8 mouse cellular contexts compared by ENCODE assay signal in the genomic region with DNA sequence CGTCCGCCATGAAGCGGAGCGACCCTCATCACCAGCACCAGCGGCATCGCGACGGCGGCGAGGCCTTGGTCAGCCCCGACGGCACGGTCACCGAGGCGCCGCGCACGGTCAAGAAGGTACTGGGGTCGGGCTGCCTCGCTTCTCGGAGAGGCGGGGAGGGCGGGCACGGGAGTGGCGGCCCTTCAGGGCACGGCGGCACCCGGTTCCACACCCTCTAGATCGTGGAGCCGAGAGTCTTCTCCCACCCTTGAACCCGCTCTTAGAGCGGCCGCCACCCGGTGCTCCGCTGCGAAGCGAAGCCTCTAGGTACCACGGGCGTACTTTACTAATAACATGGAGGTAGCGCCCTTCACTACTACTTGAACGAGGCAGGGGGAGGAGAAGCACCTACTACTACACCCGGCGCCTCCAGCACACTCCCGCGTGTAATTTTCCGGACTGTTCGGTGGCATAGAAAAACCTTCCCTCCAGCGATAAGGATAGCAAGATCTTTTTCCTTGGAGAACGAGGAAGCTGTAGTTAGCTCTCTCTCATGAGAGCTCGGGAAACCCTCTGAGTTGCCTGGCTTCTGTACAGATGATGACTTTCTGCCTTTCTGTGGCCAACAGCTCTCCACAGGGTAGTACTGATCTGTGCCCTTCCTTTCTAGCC. TPM values are rescaled to one million over a fixed set of nuclear protein-coding genes. Genes with fewer than 3 reads are reported as not detected.
DNase-seq lines count a peak whose midpoint lies in the region; ATAC-seq lines count a peak whose summit lies in the region.

No protein-coding gene starts in this region.

- no peaks in the 10 kb centered on the region for H3K9me3 ChIP-seq in forebrain, embryonic 16.5 days (ENCODE audit: control insufficient read depth, low read length)
- no peaks in the 10 kb centered on the region for H3K9me3 ChIP-seq in intestine, embryonic 15.5 days
- no peaks in the 10 kb centered on the region for H3K9me3 ChIP-seq in liver, embryonic 16.5 days (replicated peaks; ENCODE audit: control insufficient read depth, low read length)
- H3K9me3 ChIP-seq in neural tube, embryonic 11.5 days (ENCODE audit: control insufficient read depth, low read length), result no peaks in the 10 kb centered on the region

- peak overlapping the region; percentile 62 for H3K4me2 ChIP-seq in forebrain, embryonic 16.5 days (ENCODE audit: low read length)
- peak overlapping the region; percentile 66 for H3K4me2 ChIP-seq in intestine, embryonic 15.5 days (replicated peaks)
- peak overlapping the region; percentile 99 for H3K4me2 ChIP-seq in liver, embryonic 16.5 days (ENCODE audit: low read depth, low read length)
- peak overlapping the region; percentile 69 for H3K4me2 ChIP-seq in neural tube, embryonic 11.5 days (ENCODE audit: low read depth)

- ATAC-seq in forebrain, embryonic 16.5 days, result peak; percentile 30
- peak; percentile 58 for ATAC-seq in intestine, embryonic 15.5 days
- peak; percentile 58 for ATAC-seq in liver, embryonic 16.5 days (ENCODE audit: low read depth)
- ATAC-seq in neural tube, embryonic 11.5 days (ENCODE audit: insufficient read depth, low FRiP score, low TSS enrichment), result no peak; the same call in none of the 2 replicates

- no peaks in the 10 kb centered on the region for H3K27me3 ChIP-seq in forebrain, embryonic 16.5 days (replicated peaks; ENCODE audit: control insufficient read depth, insufficient read depth, low read length)
- H3K27me3 ChIP-seq in intestine, embryonic 15.5 days (replicated peaks), result no peaks in the 10 kb centered on the region
- H3K27me3 ChIP-seq in liver, embryonic 16.5 days (ENCODE audit: control insufficient read depth, insufficient read depth, low read depth, low read length), result no peaks in the 10 kb centered on the region
- no peaks in the 10 kb centered on the region for H3K27me3 ChIP-seq in neural tube, embryonic 11.5 days (ENCODE audit: control insufficient read depth, insufficient read depth, low read length)

- H3K4me1 ChIP-seq in forebrain, embryonic 16.5 days (replicated peaks; ENCODE audit: control insufficient read depth, insufficient read depth, low read length), result peaks cover 8% of the 10 kb centered on the region
- 0 out of 2 replicates have a peak, but pooled peaks cover 2% of the 10 kb centered on the region for H3K4me1 ChIP-seq in intestine, embryonic 15.5 days (replicated peaks)
- H3K4me1 ChIP-seq in liver, embryonic 16.5 days (ENCODE audit: control insufficient read depth, low read depth, low read length), result peaks cover 6% of the 10 kb centered on the region
- peaks cover 3% of the 10 kb centered on the region; the same call in 1 of the 2 replicates for H3K4me1 ChIP-seq in neural tube, embryonic 11.5 days (ENCODE audit: control insufficient read depth, insufficient read depth, low read length)

- H3K27ac ChIP-seq in forebrain, embryonic 16.5 days (ENCODE audit: low read length), result peak overlapping the region; percentile 91
- H3K27ac ChIP-seq in intestine, embryonic 15.5 days, result peak overlapping the region; percentile 90
- peak overlapping the region; percentile 81 for H3K27ac ChIP-seq in liver, embryonic 16.5 days (ENCODE audit: low read length)
- H3K27ac ChIP-seq in neural tube, embryonic 11.5 days (ENCODE audit: low read depth, low read length), result peak overlapping the region; percentile 72

- WGBS in forebrain, embryonic 16.5 days, result 0% methylated on average over 42 of the region's 50 CpGs
- under 1% methylated on average over 49 of the region's 50 CpGs for WGBS in intestine, embryonic 15.5 days
- under 1% methylated on average over 50 of the region's 50 CpGs for WGBS in liver, embryonic 16.5 days (ENCODE audit: insufficient replicate concordance)
- under 1% methylated on average over 46 of the region's 50 CpGs for WGBS in neural tube, embryonic 11.5 days

- DNase-seq in right cerebral cortex, adult 18-20 months, result peak; percentile 43
- no peak for DNase-seq in right cerebral cortex, postnatal 4 days
- DNase-seq in adrenal gland, postnatal 36 days, result peak; percentile 43 to 70
- peak; percentile 47 for DNase-seq in neural tube, embryonic 11.5 days (ENCODE audit: low spot score)
- no peak for DNase-seq in yolk sac, embryonic 10.5 days (ENCODE audit: low spot score)

- peak overlapping the region; percentile 82 for H3K9ac ChIP-seq in forebrain, embryonic 16.5 days (replicated peaks; ENCODE audit: low read depth, low read length)
- H3K9ac ChIP-seq in intestine, embryonic 15.5 days, result peak overlapping the region; percentile 79
- H3K9ac ChIP-seq in liver, embryonic 16.5 days (ENCODE audit: low read depth, low read length), result peak overlapping the region; percentile 90
- H3K9ac ChIP-seq in neural tube, embryonic 11.5 days (ENCODE audit: low read length), result peak overlapping the region; percentile 78

- H3K36me3 ChIP-seq in forebrain, embryonic 16.5 days (ENCODE audit: control insufficient read depth, insufficient read depth), result no peaks in the 10 kb centered on the region
- no peaks in the 10 kb centered on the region for H3K36me3 ChIP-seq in intestine, embryonic 15.5 days
- no peaks in the 10 kb centered on the region for H3K36me3 ChIP-seq in liver, embryonic 16.5 days (ENCODE audit: control insufficient read depth, insufficient read depth)
- H3K36me3 ChIP-seq in neural tube, embryonic 11.5 days (ENCODE audit: control insufficient read depth, insufficient read depth, low read length), result no peaks in the 10 kb centered on the region

- peak overlapping the region; percentile 88 for H3K4me3 ChIP-seq in forebrain, embryonic 16.5 days (replicated peaks; ENCODE audit: low read length)
- peak overlapping the region; percentile 94 for H3K4me3 ChIP-seq in intestine, embryonic 15.5 days (replicated peaks)
- H3K4me3 ChIP-seq in liver, embryonic 16.5 days (ENCODE audit: low read depth, low read length), result peak overlapping the region; percentile 95
- H3K4me3 ChIP-seq in neural tube, embryonic 11.5 days (ENCODE audit: low read depth, low read length), result peak overlapping the region; percentile 78

RNA-seq across cellular contexts. Expression of gene Ahcyl2, which starts 1.1 kb away (rescaled TPM):
- 100 to 1,000 TPM; 116 to 172 TPM for total RNA-seq in adrenal gland, postnatal 36 days (2021)
- polyA plus RNA-seq in forebrain, embryonic 16.5 days (2015; fragmentation: Nextera tagmentation; extraction: Ambion mirVana), result 11.2 and 17.0 TPM in 2 replicates
- polyA plus RNA-seq in intestine, embryonic 15.5 days (2015; fragmentation: Nextera tagmentation; extraction: Ambion mirVana), result 62.1 and 70.2 TPM in 2 replicates
- 3.9 and 4.4 TPM in 2 replicates for polyA plus RNA-seq in liver, embryonic 16.5 days (2015; fragmentation: Nextera tagmentation; extraction: Ambion mirVana)
- 11.8 and 12.3 TPM in 2 replicates for polyA plus RNA-seq in neural tube, embryonic 11.5 days (2014; fragmentation: Nextera tagmentation; extraction: Ambion mirVana)

RNA-seq across cellular contexts. Expression of gene Smo, which starts 33.6 kb away (rescaled TPM):
- 10 to 100 TPM; 41.6 to 50.4 TPM for total RNA-seq in adrenal gland, postnatal 36 days (2021)
- 11.5 and 11.7 TPM in 2 replicates for polyA plus RNA-seq in forebrain, embryonic 16.5 days (2015; fragmentation: Nextera tagmentation; extraction: Ambion mirVana)
- 29.4 and 30.1 TPM in 2 replicates for polyA plus RNA-seq in intestine, embryonic 15.5 days (2015; fragmentation: Nextera tagmentation; extraction: Ambion mirVana)
- 2.7 and 2.9 TPM in 2 replicates for polyA plus RNA-seq in liver, embryonic 16.5 days (2015; fragmentation: Nextera tagmentation; extraction: Ambion mirVana)
- polyA plus RNA-seq in neural tube, embryonic 11.5 days (2014; fragmentation: Nextera tagmentation; extraction: Ambion mirVana), result 46.9 and 49.6 TPM in 2 replicates

Comparison
In these comparisons a context has a peak if more than half of its experiments do, and no peak if none do; other contexts are left out.
1. DNase-seq: peak in right cerebral cortex, adult 18-20 months (single experiment), adrenal gland, postnatal 36 days (2 of 2) and neural tube, embryonic 11.5 days (single experiment); none in right cerebral cortex, postnatal 4 days (single experiment) and yolk sac, embryonic 10.5 days (single experiment).
2. Peak in every context shown above with its lines, with median percentiles within 50 percentile points of each other: H3K27ac ChIP-seq, H3K4me2 ChIP-seq, H3K4me3 ChIP-seq and H3K9ac ChIP-seq.